ENCODE assay signal across 15 mouse cellular contexts in the genomic region with DNA sequence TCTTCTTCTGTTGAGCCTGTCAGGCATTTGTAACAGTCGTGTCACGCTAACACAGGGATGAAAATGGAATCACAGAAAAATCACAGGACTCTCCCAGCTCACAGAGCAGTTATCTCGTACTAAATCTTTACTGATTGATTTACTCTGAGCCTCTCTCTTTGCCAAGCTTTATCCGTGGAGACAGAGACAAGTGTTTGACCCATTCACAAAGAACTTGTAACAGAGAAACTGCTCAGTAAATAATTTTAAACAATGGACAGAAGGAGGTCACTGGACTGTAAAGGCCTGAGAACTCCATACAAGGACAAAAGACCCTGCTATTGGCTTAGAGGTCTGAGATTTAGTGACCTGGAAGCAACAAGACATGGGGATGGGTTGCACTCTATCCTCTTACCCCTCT.
"Had no signal": no experiment of that assay in that cellular context is flagged by ENCODE, and none has a peak within 500 bp of the region (broad histone marks: within the 10 kb centered on the region; RNA-seq: fewer than 3 reads in every experiment).

No protein-coding gene starts in this region.

- H3K4me1 ChIP-seq: midbrain, embryonic 13.5 days; midbrain, embryonic 15.5 days; stomach, embryonic 15.5 days had no signal

- H3K27ac ChIP-seq: liver, embryonic 14.5 days; midbrain, embryonic 13.5 days; midbrain, embryonic 15.5 days; neural tube, embryonic 12.5 days; stomach, embryonic 15.5 days; stomach, postnatal 0 days had no signal

- H3K36me3 ChIP-seq: midbrain, embryonic 13.5 days; midbrain, embryonic 15.5 days; neural tube, embryonic 12.5 days; stomach, embryonic 15.5 days had no signal

- H3K4me2 ChIP-seq: lung, embryonic 14.5 days; midbrain, embryonic 11.5 days; midbrain, embryonic 13.5 days; midbrain, embryonic 15.5 days; neural tube, embryonic 12.5 days; stomach, embryonic 15.5 days had no signal

- H3K9me3 ChIP-seq: midbrain, embryonic 13.5 days; midbrain, embryonic 15.5 days; neural tube, embryonic 12.5 days; stomach, embryonic 15.5 days had no signal

- ATAC-seq: midbrain, embryonic 13.5 days; midbrain, embryonic 15.5 days had no signal

- H3K4me3 ChIP-seq: midbrain, embryonic 13.5 days; midbrain, embryonic 15.5 days; neural tube, embryonic 12.5 days; stomach, embryonic 15.5 days had no signal

- H3K9ac ChIP-seq: liver, embryonic 14.5 days; lung, embryonic 14.5 days; midbrain, embryonic 13.5 days; midbrain, embryonic 15.5 days; neural tube, embryonic 12.5 days; stomach, embryonic 15.5 days had no signal

- H3K27me3 ChIP-seq: midbrain, embryonic 13.5 days; midbrain, embryonic 15.5 days; neural tube, embryonic 12.5 days; stomach, embryonic 15.5 days had no signal

- DNase-seq: lung, adult 18-20 months; lung, embryonic 14.5 days; lung, postnatal 10 days; lung, postnatal 4 days; right cerebral cortex, postnatal 14 days; thymus, adult 2 months; thymus, postnatal 25 days; thymus, postnatal 4 days had no signal
